Mouse (Mus musculus) forebrain, embryonic 13.5 days (tissue): Measurements from ENCODE around the gene Sh3bgrl3. TPM values are rescaled to one million over a fixed set of nuclear protein-coding genes. Genes with fewer than 3 reads are reported as not detected.
"Not testable (repeated sequence)": the region's sequence is repeated elsewhere in the genome, so short reads cannot be mapped to it uniquely, and the experiment has no call there.

Experiments used
- ATAC-seq: fragments of 200-750 bp; cut with Nextera tagmentation; 2 replicates; pipeline ENCODE4 v1.8.0; 2017
- H3K27ac ChIP-seq: fragments of 300-500 bp; sonication (generic); 2 replicates; pipeline ENCODE4 v1.5.1; 2015; ENCODE audit warnings: inconsistent platforms, mild to moderate bottlenecking, moderate library complexity
- H3K27me3 ChIP-seq: fragments of 300-500 bp; sonication (generic); 2 replicates; pipeline ENCODE4 v1.6.1; 2015; ENCODE audit warnings: mild to moderate bottlenecking, inconsistent platforms
- H3K36me3 ChIP-seq: fragments of 300-500 bp; sonication (generic); 2 replicates; pipeline ENCODE4 v1.6.1; 2015; ENCODE audit warnings: mild to moderate bottlenecking, inconsistent platforms; ENCODE audit not compliant: poor library complexity, severe bottlenecking
- H3K4me1 ChIP-seq: fragments of 300-500 bp; sonication (generic); 2 replicates; pipeline ENCODE4 v1.6.1; 2015; ENCODE audit warnings: inconsistent platforms
- H3K4me2 ChIP-seq: fragments of 300-500 bp; sonication (generic); 2 replicates; pipeline ENCODE4 v1.6.1; 2015; ENCODE audit warnings: inconsistent platforms, mild to moderate bottlenecking, moderate library complexity
- H3K4me3 ChIP-seq: fragments of 300-500 bp; sonication (generic); 2 replicates; pipeline ENCODE4 v1.5.1; 2015; ENCODE audit warnings: mild to moderate bottlenecking, inconsistent platforms
- H3K9ac ChIP-seq: fragments of 300-500 bp; sonication (generic); 2 replicates; pipeline ENCODE4 v1.6.1; 2015; ENCODE audit warnings: mild to moderate bottlenecking, inconsistent platforms
- H3K9me3 ChIP-seq: fragments of 300-500 bp; sonication (generic); replicated peaks from 2 replicates; pipeline ENCODE4 v1.6.1; 2016; ENCODE audit warnings: inconsistent platforms
- WGBS: fragments of 180-500 bp; shearing (Covaris S2); methylation state at CpG from one replicate; pipeline ENCODE4 v1.1.7; 2015; 5-methylcytosine and 5-hydroxymethylcytosine counted together
- polyA plus RNA-seq: library from polyadenylated mRNA; unstranded; fragments of >200 nt; fragmentation: Nextera tagmentation; extraction: Ambion mirVana; gene quantifications from 2 replicates; pipeline ENCODE4 v1.2.1, GENCODE M21; 2015

The Sh3bgrl3 gene
- polyA plus RNA-seq, 1 experiment from 2014 or later: 285 TPM

DNA sequence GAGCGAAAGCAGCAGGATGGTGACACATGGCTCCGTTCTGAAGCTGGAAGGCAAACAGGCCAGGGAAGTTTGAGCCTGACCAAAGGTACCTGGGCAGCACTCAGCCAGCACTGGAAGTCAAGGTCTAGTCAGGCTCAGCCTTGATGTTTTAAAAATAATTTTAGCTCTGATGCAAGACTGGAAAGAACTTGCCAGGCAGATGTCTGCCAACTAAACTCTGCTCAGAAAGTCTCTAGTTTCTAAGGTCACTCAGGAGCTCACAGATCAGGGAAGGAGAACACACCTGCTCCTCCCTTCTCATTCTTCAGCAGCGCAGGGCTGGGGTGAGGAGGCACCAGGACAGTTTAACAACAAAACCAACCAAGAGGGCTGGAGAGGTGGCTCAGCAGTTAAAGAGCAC is 25.8 kb upstream of the Sh3bgrl3 start:
- ATAC-seq: no peak
- Histone ChIP-seq H3K9me3 (no peaks in the 10 kb centered on the region), H3K36me3 (peaks cover 56% of the 10 kb centered on the region), H3K9ac (no peak overlapping the region), H3K27me3 (no peaks in the 10 kb centered on the region), H3K4me2 (no peak overlapping the region), H3K4me3 (no peak overlapping the region), H3K27ac (no peak overlapping the region), H3K4me1 (no peaks in the 10 kb centered on the region)
- 86% methylated on average over 3 of the region's 3 CpGs for WGBS

DNA sequence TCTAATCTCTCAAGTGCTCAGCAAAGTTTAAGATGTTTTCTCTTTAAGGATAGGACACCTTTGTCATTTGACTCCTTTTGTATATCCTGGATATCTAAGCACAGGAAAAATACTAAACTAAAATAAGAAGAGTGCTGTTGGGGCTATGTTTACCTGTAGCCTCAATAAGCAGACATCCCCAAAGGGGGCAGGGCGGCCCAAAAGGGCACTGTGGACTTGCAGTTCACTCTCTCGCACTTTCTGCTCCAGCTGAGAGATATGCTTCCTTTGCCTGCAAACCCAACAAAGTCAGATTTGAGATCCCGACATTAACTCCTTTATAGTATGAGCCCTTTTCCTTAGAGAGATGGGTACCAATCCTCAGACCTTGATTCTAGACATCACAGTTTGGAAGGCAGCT is 25.1 kb upstream of the Sh3bgrl3 start:
- H3K4me1 ChIP-seq: no peaks in the 10 kb centered on the region
- no peak overlapping the region for H3K4me3 ChIP-seq
- no peak overlapping the region for H3K27ac ChIP-seq
- H3K27me3 ChIP-seq: no peaks in the 10 kb centered on the region
- H3K9me3 ChIP-seq: no peaks in the 10 kb centered on the region
- H3K9ac ChIP-seq: no peak overlapping the region
- H3K36me3 ChIP-seq: peaks cover 63% of the 10 kb centered on the region
- no peak overlapping the region for H3K4me2 ChIP-seq
- 96% methylated on average over 3 of the region's 3 CpGs for WGBS
- ATAC-seq: no peak

DNA sequence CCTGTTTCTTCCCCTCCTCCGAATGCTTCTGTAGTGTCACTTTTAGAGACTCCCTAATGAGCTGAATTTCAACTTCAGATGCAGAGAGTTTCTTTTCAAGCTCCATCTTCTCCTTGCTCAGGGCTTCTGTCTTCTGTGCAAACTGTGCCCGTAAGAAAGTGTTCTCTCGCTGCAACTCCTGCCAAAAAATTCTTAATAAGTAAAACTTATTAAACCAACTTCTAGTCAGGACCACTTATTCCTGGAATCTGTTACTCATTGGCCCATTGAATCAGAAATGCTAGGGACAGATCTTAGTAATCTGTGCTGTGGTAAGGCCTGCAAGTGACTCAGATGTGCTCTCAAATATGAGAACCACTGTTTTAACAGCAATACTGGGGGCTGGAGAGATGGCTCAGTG is 23.5 kb upstream of the Sh3bgrl3 start:
- Histone ChIP-seq H3K9ac (no peak overlapping the region), H3K27me3 (no peaks in the 10 kb centered on the region), H3K36me3 (peaks cover 78% of the 10 kb centered on the region), H3K9me3 (no peaks in the 10 kb centered on the region), H3K4me3 (no peak overlapping the region), H3K4me1 (no peaks in the 10 kb centered on the region), H3K27ac (no peak overlapping the region), H3K4me2 (no peak overlapping the region)
- no peak for ATAC-seq
- WGBS: 91% methylated on average over 3 of the region's 3 CpGs

DNA sequence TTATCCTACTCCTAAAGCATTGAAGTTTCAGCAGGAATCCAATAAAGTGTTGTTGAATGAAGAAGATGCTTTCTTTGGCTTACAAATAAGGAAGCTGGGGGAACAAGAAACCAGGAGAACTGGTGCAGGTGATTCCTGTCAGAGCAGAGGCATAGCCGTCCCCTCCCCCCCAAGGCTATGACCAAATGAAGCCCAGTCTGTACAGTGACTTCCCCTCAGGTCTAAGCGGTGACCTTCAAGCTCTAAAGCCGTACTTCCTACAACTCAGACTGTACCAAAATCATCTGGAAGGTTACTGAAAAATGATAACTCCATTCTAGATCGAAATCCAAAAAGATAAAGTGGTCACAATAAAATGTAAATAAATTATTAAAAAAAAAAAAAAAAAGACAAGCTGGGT is 20.8 kb upstream of the Sh3bgrl3 start:
- Histone ChIP-seq H3K4me1 (no peaks in the 10 kb centered on the region), H3K9me3 (no peaks in the 10 kb centered on the region), H3K36me3 (peaks cover 70% of the 10 kb centered on the region), H3K4me2 (no peak overlapping the region), H3K27ac (no peak overlapping the region), H3K27me3 (no peaks in the 10 kb centered on the region), H3K4me3 (no peak overlapping the region), H3K9ac (no peak overlapping the region)
- WGBS: 95% methylated on average over 4 of the region's 4 CpGs
- ATAC-seq: no peak

DNA sequence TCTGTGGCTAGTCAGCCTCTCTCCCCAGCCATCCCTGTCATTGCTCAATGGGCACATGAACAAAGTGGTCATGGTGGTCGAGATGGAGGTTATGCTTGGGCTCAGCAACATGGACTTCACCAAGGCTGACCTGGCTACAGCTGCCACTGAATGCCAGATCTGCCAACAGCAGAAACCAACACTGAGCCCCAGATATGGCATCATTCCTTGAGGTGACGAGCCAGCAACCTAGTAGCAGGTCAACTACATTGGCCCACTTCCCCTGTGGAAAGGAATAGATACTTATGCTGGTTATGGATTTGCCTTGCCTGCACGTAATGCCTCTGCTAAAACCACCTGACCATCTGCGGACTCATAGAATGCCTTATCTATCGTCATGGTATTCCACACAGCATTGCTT is 15.7 kb upstream of the Sh3bgrl3 start:
- H3K9me3 ChIP-seq, H3K27ac ChIP-seq, H3K4me3 ChIP-seq, H3K4me2 ChIP-seq, H3K4me1 ChIP-seq, H3K9ac ChIP-seq, H3K27me3 ChIP-seq, ATAC-seq: not testable (repeated sequence)
- 95% methylated on average over 5 of the region's 5 CpGs for WGBS
- H3K36me3 ChIP-seq: peaks cover 38% of the 10 kb centered on the region

DNA sequence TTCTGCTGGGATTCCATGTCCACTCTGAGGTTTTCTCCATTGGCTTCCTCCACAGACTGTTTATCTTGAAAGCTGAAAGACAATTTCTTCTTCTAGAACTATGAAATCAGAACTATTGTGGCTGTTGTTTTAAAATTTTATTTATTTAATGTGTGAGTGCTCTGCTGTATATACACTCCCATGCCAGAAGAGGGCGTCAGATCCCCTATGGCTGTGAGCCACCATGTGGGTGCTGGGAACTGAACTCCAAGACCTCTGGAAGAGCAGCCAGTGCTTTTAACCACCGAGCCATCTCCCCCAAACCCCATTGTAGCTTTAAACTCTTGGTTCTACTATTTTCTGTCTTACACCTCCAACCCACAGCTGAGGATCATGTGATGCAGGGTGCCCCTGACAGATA is 10.3 kb upstream of the Sh3bgrl3 start:
- ATAC-seq: no peak
- no peak overlapping the region for H3K9ac ChIP-seq
- no peak overlapping the region for H3K27ac ChIP-seq
- H3K36me3 ChIP-seq: peaks cover 18% of the 10 kb centered on the region
- no peaks in the 10 kb centered on the region for H3K4me1 ChIP-seq
- H3K9me3 ChIP-seq: no peaks in the 10 kb centered on the region
- H3K4me3 ChIP-seq: no peak overlapping the region
- H3K27me3 ChIP-seq: no peaks in the 10 kb centered on the region
- 87% methylated on average over 2 of the region's 2 CpGs for WGBS
- H3K4me2 ChIP-seq: no peak overlapping the region

DNA sequence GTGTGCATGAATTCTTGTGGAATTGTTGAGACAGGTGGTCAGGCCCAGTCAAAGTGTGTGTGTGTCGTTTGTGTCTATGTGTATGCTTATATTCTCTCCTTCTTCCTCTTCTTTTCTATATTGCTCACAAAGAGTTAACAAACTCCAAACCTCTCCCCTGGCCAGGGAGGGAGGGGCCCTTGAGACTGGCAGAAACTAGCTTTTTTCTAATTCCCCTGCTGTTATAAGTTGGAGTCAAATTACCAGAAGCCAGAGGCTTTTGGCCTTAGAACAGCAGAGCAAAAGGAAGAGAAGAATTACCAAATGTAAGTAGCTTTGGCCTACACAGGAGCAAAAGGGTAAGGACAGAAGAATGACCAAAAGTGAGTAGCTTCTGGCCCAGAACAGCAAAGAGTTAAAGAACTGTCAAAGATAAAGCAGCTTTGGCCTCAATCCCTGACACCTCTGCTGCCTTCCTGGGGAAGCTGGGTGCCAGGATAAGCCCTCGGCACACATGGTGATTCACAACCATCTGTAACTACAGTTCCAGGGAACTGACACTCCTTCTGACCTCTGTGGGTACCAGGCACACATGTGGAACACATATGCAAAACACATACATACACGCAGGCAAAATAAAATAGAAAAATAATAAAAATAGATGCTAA is 7.8 kb upstream of the Sh3bgrl3 start:
- Histone ChIP-seq H3K4me2 (no peak overlapping the region), H3K36me3 (peaks cover 24% of the 10 kb centered on the region), H3K4me1 (no peaks in the 10 kb centered on the region), H3K27me3 (no peaks in the 10 kb centered on the region), H3K9me3 (no peaks in the 10 kb centered on the region), H3K9ac (no peak overlapping the region), H3K4me3 (no peak overlapping the region), H3K27ac (no peak overlapping the region)
- WGBS: 76% methylated on average over 3 of the region's 3 CpGs
- no peak for ATAC-seq

DNA sequence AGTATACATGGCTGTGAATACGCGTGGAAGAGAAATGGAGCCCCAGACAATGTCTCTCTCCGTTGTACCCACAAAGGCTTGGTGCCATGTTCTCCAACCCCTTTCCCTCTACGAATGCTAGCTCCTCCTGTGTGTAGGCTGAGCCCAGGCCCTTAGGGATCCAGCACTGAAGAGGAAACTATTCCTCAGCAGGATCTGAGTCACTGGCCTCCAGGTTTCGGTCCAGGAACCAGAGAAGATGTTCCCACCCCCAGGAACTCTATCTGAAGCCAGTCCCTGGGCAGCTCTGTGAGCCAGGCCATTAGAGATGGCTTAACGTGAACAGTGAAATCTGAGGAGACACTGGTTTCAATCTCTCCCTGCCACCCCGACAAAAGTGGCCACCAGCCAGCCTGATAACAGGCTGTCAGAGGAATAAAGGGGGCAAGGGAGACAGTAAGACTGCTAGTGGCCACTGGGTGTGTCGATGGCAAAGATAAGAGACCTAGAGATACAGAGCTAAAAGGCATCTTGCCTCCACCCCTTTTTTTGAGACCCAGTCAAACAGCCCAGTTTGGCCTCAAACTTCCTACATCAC is 4.0 kb upstream of the Sh3bgrl3 start:
- H3K36me3 ChIP-seq: peaks cover 31% of the 10 kb centered on the region
- H3K27ac ChIP-seq: no peak overlapping the region
- H3K4me2 ChIP-seq: no peak overlapping the region
- no peaks in the 10 kb centered on the region for H3K9me3 ChIP-seq
- no peak overlapping the region for H3K9ac ChIP-seq
- H3K4me1 ChIP-seq: peaks cover 13% of the 10 kb centered on the region
- H3K27me3 ChIP-seq: no peaks in the 10 kb centered on the region
- 89% methylated on average over 8 of the region's 8 CpGs for WGBS
- no peak for ATAC-seq
- no peak overlapping the region for H3K4me3 ChIP-seq

DNA sequence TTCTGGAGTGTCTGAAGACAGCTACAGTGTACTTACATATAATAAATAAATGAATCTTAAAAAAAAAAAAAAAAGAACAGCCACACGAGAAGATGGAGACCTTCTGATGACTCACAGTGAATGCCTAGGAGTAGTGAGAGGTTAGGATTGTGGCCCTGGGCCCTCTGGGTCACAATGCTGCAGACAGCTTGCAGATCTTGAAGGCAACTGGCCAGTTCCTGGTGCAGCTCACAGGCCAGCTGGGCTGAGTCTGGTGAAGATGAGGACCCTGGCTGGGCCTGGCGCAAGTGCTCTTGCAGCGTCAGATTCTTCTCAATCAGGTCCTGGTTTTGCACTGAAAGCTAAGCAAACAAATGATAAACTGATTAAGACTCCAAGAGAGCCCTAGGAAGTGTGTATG is 3.5 kb upstream of the Sh3bgrl3 start:
- Histone ChIP-seq H3K4me2 (no peak overlapping the region), H3K9ac (no peak overlapping the region), H3K9me3 (no peaks in the 10 kb centered on the region), H3K4me1 (peaks cover 18% of the 10 kb centered on the region), H3K4me3 (no peak overlapping the region), H3K27me3 (no peaks in the 10 kb centered on the region), H3K36me3 (peaks cover 26% of the 10 kb centered on the region), H3K27ac (no peak overlapping the region)
- 94% methylated on average over 3 of the region's 3 CpGs for WGBS
- ATAC-seq: no peak

DNA sequence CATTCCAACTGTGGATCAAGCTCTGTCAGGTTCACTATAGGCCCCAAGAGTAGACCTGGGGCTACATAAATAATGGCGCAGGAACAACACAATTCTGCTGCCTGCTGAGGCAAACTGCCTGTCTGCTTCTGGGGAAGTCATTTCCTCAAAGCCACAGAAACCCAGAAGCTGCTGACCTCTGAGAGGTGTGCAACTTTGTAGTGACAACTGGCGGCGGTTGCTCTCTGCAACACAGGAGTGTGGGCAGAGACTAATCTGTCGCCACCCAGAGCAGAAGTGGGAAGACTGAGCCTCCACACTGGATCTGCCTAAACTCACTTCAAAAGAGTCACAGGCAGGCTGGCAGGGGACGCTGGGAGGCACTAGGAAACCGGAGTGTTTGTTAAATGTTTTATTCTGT is 893 bp upstream of the Sh3bgrl3 start:
- Histone ChIP-seq H3K36me3 (peaks cover 21% of the 10 kb centered on the region), H3K9me3 (no peaks in the 10 kb centered on the region), H3K4me3 (no peak overlapping the region), H3K9ac (no peak overlapping the region; the same call in 1 of the 2 replicates), H3K27ac (no peak overlapping the region), H3K27me3 (no peaks in the 10 kb centered on the region), H3K4me2 (peak overlapping the region; percentile 87), H3K4me1 (peaks cover 21% of the 10 kb centered on the region)
- 50% methylated on average over 6 of the region's 6 CpGs for WGBS
- ATAC-seq: no peak

DNA sequence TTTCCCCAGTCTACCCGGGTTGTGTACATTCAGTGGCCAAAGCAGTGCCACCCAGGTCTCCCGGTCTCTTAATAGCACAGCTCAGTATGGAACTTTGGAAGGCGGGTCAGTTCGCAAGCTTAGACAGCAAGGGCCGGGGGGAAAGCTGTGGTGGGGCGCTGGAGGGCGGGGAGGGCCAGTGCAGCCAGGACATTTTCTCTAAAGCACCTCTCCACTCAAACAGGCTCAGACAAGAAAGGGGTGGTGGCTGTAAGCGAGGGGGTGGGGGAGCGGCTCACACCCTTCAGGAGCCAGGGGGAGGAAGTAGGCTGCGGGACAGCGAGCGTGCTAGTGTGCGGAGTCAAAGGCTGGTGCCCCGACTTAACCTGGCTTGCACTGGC is 384 bp upstream of the Sh3bgrl3 start:
- Histone ChIP-seq H3K4me1 (peaks cover 21% of the 10 kb centered on the region), H3K9ac (peak overlapping the region; percentile 91), H3K36me3 (peaks cover 21% of the 10 kb centered on the region), H3K27ac (peak overlapping the region; percentile 31; the same call in 1 of the 2 replicates), H3K4me3 (peak overlapping the region; percentile 84), H3K9me3 (no peaks in the 10 kb centered on the region), H3K27me3 (no peaks in the 10 kb centered on the region), H3K4me2 (peak overlapping the region; percentile 87)
- peak; percentile 56 for ATAC-seq
- 6% methylated on average over 14 of the region's 14 CpGs for WGBS

DNA sequence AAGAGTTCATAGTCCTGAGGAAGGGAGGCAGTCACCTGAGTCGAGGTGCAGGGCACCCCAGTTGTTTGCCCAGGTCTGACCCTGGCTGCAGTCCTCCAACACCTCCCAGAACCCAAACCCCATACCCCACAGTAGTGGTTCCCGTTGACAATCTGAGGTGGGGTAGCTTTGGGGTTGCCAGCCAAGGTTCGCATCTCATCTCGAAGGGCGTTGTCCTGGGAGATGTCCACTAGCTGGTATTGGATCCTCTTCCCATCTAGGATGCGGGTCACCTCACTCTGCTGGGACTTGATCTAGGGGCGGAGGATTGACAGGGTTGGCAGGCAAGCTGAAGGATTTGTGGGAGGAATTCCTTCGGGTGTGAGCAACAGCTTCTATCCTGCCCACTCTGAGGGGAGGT is 796 bp downstream of the Sh3bgrl3 start:
- 0 out of 2 replicates have a peak overlapping the region, but pooled peaks have one; percentile 69 for H3K27ac ChIP-seq
- H3K4me3 ChIP-seq: peak overlapping the region; percentile 84
- no peaks in the 10 kb centered on the region for H3K9me3 ChIP-seq
- H3K36me3 ChIP-seq: peaks cover 21% of the 10 kb centered on the region
- no peaks in the 10 kb centered on the region for H3K27me3 ChIP-seq
- H3K4me2 ChIP-seq: peak overlapping the region; percentile 87
- peaks cover 21% of the 10 kb centered on the region for H3K4me1 ChIP-seq
- H3K9ac ChIP-seq: peak overlapping the region; percentile 91
- 66% methylated on average over 8 of the region's 8 CpGs for WGBS
- ATAC-seq: peak; percentile 12; the same call in 1 of the 2 replicates

DNA sequence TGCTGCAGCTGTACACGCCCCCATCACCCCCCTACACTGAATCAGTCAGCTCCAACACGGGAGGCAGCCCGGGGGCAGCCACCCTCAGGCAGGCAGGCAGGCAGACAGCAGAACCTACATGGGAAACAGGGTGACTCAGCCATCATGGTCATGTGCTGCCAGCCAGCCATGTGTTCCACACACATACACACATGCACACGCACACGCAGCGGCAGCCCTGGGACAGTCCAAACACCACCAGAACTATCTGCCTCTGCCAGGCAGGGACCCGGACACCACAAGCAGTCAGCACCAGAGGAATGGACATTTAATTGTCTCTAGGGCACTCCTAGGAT is 1.5 kb downstream of the Sh3bgrl3 start:
- H3K4me2 ChIP-seq: peak overlapping the region; percentile 87; the same call in 1 of the 2 replicates
- peak overlapping the region; percentile 40; the same call in 1 of the 2 replicates for H3K9ac ChIP-seq
- no peak for ATAC-seq

More for the DNA sequence above, 1.5 kb downstream of the Sh3bgrl3 start:
- H3K36me3 ChIP-seq: peaks cover 18% of the 10 kb centered on the region
- no peaks in the 10 kb centered on the region for H3K27me3 ChIP-seq
- H3K27ac ChIP-seq: no peak overlapping the region
- H3K4me1 ChIP-seq: peaks cover 21% of the 10 kb centered on the region
- no peaks in the 10 kb centered on the region for H3K9me3 ChIP-seq
- H3K4me3 ChIP-seq: no peak overlapping the region
- 88% methylated on average over 7 of the region's 7 CpGs for WGBS
